Mouse (Mus musculus): ENCODE measurements around the gene Best2. TPM values are rescaled to one million over a fixed set of nuclear protein-coding genes. Genes with fewer than 3 reads are reported as not detected.

The Best2 gene
- polyA plus RNA-seq, 1 experiment from 2014 or later = not detected

DNA sequence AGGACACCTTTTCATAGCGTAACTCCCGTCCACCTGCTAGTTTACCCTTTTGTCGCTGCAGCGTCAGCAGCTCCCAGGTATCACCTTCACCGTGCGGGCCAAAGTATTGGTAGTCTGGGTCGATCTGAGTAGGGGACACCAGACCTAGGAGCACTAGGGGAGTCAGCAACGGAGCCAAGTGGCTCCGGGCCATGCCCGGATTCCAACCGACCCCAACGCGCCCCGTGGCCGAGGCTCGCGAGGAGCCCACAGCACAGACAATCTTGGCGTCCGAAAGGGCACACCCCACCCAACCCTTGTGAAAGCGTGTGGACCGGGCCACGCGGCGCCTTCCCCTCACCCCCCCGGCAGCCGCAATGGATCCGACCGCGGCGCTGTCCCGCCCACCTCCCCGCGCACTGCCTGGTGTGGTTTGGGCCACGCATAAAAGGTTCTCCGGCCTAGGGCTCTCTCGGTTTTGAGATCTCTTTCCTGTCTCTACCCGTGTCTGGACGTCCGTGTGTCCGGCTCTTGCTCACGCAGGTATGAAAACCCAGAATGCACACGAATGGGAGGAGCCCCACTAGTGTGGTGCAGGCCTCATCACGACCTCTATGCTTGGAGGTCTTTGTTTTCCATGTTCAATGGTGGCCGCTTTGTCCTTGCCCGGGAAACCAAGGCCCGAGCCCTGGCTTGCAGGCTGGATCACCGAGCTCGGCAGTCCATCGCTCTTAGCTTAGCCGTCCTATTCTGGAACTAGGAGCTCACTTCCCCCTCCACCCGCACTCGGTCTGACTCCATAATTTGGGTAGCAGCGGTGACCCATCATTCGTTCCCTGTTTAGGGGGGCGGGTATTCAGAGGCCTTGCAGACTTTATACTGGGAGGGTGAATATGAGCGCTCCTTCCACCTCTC, 44.8 kb downstream of the Best2 start, which contains the start of the genes Gm49661, Prdx2 and Rnaseh2a:
Gm49661 (minus strand) TSS at position 193 of the 894 bp plus-strand sequence.
Prdx2 (plus strand) TSS at position 347 of the 894 bp plus-strand sequence.
Rnaseh2a (minus strand) TSS at position 527 of the 894 bp plus-strand sequence.
- H3K27me3 ChIP-seq (ENCODE audit: control insufficient read depth, insufficient read depth, low read length) = no peaks in the 10 kb centered on the region
- no peaks in the 10 kb centered on the region for H3K9me3 ChIP-seq (ENCODE audit: control insufficient read depth, low read length)
- H3K9ac ChIP-seq (ENCODE audit: low read depth, low read length) = peak within 1 kb of the TSS; percentile 97
- WGBS = under 1% methylated on average over 56 of the region's 56 CpGs
- H3K4me2 ChIP-seq (replicated peaks; ENCODE audit: low read depth, low read length) = peak within 1 kb of the TSS; percentile 85
- peak within 1 kb of the TSS; percentile 63 for H3K27ac ChIP-seq (ENCODE audit: low read depth, low read length)
- DNase-seq (ENCODE audit: low spot score) = peak; percentile 88
- ATAC-seq (ENCODE audit: low FRiP score) = peak; percentile 67
- peaks cover 15% of the 10 kb centered on the region for H3K4me1 ChIP-seq (replicated peaks; ENCODE audit: control insufficient read depth, insufficient read depth, low read length)
- H3K36me3 ChIP-seq (ENCODE audit: control insufficient read depth, insufficient read depth, low read length) = 0 out of 2 replicates have a peak, but pooled peaks cover 2% of the 10 kb centered on the region
- H3K4me3 ChIP-seq (ENCODE audit: low read depth, low read length) = peak within 1 kb of the TSS; percentile 89

DNA sequence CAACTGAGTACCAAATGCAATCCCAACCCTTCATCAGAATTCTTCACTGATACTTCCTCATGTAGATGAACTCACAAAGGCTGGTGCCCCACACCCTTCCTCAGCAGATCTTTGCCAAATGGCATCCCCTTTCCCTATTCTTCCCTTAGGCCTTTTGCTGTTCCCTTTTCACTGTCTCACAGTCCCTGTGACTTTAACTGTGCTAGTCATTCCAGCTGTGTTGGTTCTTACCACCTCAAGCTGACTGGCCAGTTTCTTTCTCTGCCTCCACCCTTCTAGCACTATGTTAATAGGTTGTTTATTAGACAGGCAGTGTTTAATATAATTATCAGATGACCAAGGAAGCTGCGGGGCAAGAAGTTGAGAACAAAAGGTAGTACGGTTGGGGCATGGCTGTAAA, 45.7 kb downstream of the Best2 start:
- 0 out of 2 replicates have a peak, but pooled peaks cover 2% of the 10 kb centered on the region for H3K36me3 ChIP-seq (ENCODE audit: control insufficient read depth, insufficient read depth, low read length)
- DNase-seq (ENCODE audit: low spot score) (peak; percentile 14), ATAC-seq (ENCODE audit: low FRiP score) (no peak)
- WGBS = 39% methylated on average over 2 of the region's 2 CpGs
- peaks cover 15% of the 10 kb centered on the region for H3K4me1 ChIP-seq (replicated peaks; ENCODE audit: control insufficient read depth, insufficient read depth, low read length)
- H3K27ac ChIP-seq (ENCODE audit: low read depth, low read length) = peak overlapping the region; percentile 63; the same call in 1 of the 2 replicates
- H3K9ac ChIP-seq (ENCODE audit: low read depth, low read length) = peak overlapping the region; percentile 97
- H3K4me2 ChIP-seq (replicated peaks; ENCODE audit: low read depth, low read length) = peak overlapping the region; percentile 85
- H3K4me3 ChIP-seq (ENCODE audit: low read depth, low read length) = peak overlapping the region; percentile 89
- H3K9me3 ChIP-seq (ENCODE audit: control insufficient read depth, low read length) = no peaks in the 10 kb centered on the region
- H3K27me3 ChIP-seq (ENCODE audit: control insufficient read depth, insufficient read depth, low read length) = no peaks in the 10 kb centered on the region

DNA sequence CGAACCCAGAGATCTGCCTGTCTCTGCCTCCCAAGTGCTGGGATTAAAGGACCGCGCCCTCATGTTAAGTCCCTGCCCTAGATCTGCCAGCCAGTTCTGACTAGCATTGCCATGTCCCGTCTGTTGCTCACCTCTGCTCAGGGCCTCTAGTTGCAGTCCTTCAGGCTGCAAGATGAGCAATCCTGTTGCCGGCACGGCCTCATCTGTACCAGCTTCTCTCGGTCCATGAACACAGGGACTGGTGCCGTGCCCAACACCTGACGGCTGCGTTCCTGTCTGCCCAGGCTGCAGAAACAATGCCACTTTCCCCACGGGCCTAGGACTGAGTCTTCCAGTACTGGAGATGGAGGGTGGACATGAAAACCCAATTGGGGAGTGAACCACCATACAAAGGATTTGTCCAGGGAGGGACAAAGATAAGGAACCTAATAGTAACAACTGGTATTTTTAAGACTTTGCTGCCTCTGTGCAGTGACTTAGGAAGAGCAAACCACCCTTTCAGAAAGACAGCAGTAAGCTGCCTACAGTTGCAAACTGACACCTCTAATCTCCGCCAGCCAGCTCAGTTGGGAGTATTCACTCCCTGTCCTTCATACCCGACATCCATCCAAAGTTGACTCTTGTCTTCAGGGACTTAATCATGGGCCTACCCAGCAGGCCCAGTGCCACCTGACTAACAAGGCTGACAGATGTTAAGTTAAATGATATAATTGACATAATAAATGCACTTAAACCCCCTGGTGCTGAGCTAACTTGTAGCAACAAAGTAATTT, 46.6 kb downstream of the Best2 start:
- Histone ChIP-seq H3K9me3 (ENCODE audit: control insufficient read depth, low read length) (no peaks in the 10 kb centered on the region), H3K4me1 (replicated peaks; ENCODE audit: control insufficient read depth, insufficient read depth, low read length) (peaks cover 15% of the 10 kb centered on the region), H3K27me3 (ENCODE audit: control insufficient read depth, insufficient read depth, low read length) (no peaks in the 10 kb centered on the region), H3K27ac (ENCODE audit: low read depth, low read length) (no peak overlapping the region), H3K4me3 (ENCODE audit: low read depth, low read length) (no peak overlapping the region), H3K4me2 (replicated peaks; ENCODE audit: low read depth, low read length) (no peak overlapping the region), H3K36me3 (ENCODE audit: control insufficient read depth, insufficient read depth, low read length) (0 out of 2 replicates have a peak, but pooled peaks cover 2% of the 10 kb centered on the region), H3K9ac (ENCODE audit: low read depth, low read length) (0 out of 2 replicates have a peak overlapping the region, but pooled peaks have one; percentile 15)
- DNase-seq (ENCODE audit: low spot score) = no peak
- no peak for ATAC-seq (ENCODE audit: low FRiP score)
- WGBS = 91% methylated on average over 13 of the region's 13 CpGs

DNA sequence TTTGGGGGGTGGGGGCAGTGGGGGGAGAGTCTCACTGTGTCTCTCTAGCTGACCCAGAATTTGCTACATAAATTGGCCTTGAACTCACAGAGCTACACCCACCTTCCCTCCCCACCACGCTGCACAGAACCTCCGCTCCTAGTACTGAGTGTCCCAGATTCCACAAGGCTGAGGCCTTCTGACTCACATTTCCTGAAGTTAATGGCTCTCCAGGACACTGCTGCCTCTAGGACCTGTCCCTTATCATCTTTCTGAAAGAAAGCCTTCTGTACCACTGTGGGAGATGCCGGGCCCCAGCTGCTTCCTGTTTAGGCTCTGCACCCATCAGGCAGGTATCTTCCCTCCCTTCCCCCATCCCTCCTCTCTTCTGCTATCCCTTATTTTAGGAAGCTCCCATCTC, 47.7 kb downstream of the Best2 start:
- Histone ChIP-seq H3K4me2 (replicated peaks; ENCODE audit: low read depth, low read length) (no peak overlapping the region; the same call in 1 of the 2 replicates), H3K4me1 (replicated peaks; ENCODE audit: control insufficient read depth, insufficient read depth, low read length) (peaks cover 15% of the 10 kb centered on the region), H3K36me3 (ENCODE audit: control insufficient read depth, insufficient read depth, low read length) (no peaks in the 10 kb centered on the region), H3K9ac (ENCODE audit: low read depth, low read length) (no peak overlapping the region), H3K27ac (ENCODE audit: low read depth, low read length) (no peak overlapping the region), H3K4me3 (ENCODE audit: low read depth, low read length) (no peak overlapping the region), H3K27me3 (ENCODE audit: control insufficient read depth, insufficient read depth, low read length) (no peaks in the 10 kb centered on the region), H3K9me3 (ENCODE audit: control insufficient read depth, low read length) (no peaks in the 10 kb centered on the region)
- WGBS = 68% methylated on average over 3 of the region's 3 CpGs
- no peak for DNase-seq (ENCODE audit: low spot score)
- ATAC-seq (ENCODE audit: low FRiP score) = peak; percentile 3; the same call in 1 of the 2 replicates

DNA sequence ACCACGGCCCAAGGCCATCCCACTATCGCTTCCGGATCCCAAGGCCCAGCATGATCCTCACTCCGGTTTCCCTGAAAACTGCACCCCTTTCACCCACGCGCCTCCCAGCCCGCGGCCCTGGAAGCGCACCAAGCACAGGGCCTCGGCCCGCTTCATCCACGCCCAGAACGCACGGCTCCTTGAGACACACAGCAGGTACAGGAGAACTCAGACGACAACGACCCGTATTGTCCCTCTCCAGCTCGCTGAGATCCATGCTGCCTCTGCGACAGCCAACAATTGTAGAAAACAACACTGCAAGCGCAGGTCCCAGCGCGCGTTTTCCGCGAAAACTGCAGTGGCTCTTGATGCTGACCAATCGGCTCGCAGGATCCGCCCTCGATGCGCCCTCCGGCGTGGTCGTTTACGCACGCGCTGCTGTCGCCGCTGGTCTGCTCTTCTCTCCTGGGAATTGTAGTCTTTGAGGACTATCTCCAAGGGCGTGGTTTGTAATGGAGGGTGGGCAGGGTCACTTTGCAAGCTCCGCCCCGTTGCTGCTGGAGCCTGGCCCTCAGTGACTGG, 48.5 kb downstream of the Best2 start:
- peak; percentile 84 for ATAC-seq (ENCODE audit: low FRiP score)
- Histone ChIP-seq H3K4me3 (ENCODE audit: low read depth, low read length) (peak overlapping the region; percentile 53), H3K27me3 (ENCODE audit: control insufficient read depth, insufficient read depth, low read length) (no peaks in the 10 kb centered on the region), H3K9ac (ENCODE audit: low read depth, low read length) (peak overlapping the region; percentile 64), H3K27ac (ENCODE audit: low read depth, low read length) (no peak overlapping the region), H3K4me2 (replicated peaks; ENCODE audit: low read depth, low read length) (peak overlapping the region; percentile 66), H3K36me3 (ENCODE audit: control insufficient read depth, insufficient read depth, low read length) (no peaks in the 10 kb centered on the region), H3K9me3 (ENCODE audit: control insufficient read depth, low read length) (no peaks in the 10 kb centered on the region), H3K4me1 (replicated peaks; ENCODE audit: control insufficient read depth, insufficient read depth, low read length) (peaks cover 9% of the 10 kb centered on the region)
- WGBS = under 1% methylated on average over 41 of the region's 41 CpGs
- peak; percentile 94 for DNase-seq (ENCODE audit: low spot score)

DNA sequence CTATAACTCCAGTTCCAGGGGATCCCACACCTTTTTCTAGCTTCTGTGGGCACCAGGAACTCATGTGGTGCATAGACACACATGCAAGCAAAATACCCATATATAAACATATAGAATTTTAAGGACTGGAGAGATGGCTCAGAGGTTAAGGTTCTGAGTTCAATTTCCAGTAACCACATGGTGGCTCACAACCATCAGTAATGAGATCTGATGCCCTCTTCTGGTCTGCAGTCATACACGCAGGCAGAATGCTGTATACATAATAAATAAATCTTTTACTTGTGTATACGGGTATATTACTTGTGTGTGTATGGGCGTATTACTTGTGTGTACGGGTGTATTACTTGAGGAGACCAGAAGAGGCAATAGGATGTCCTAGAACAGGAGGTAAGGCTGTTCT, 50.4 kb downstream of the Best2 start:
- H3K36me3 ChIP-seq (ENCODE audit: control insufficient read depth, insufficient read depth, low read length) = no peaks in the 10 kb centered on the region
- H3K27ac ChIP-seq (ENCODE audit: low read depth, low read length) = no peak overlapping the region
- no peak overlapping the region for H3K4me2 ChIP-seq (replicated peaks; ENCODE audit: low read depth, low read length)
- DNase-seq (ENCODE audit: low spot score) (no peak), ATAC-seq (ENCODE audit: low FRiP score) (no peak)
- H3K9ac ChIP-seq (ENCODE audit: low read depth, low read length) = no peak overlapping the region
- 94% methylated on average over 4 of the region's 4 CpGs for WGBS
- peaks cover 7% of the 10 kb centered on the region for H3K4me1 ChIP-seq (replicated peaks; ENCODE audit: control insufficient read depth, insufficient read depth, low read length)
- no peaks in the 10 kb centered on the region for H3K9me3 ChIP-seq (ENCODE audit: control insufficient read depth, low read length)
- no peak overlapping the region for H3K4me3 ChIP-seq (ENCODE audit: low read depth, low read length)
- no peaks in the 10 kb centered on the region for H3K27me3 ChIP-seq (ENCODE audit: control insufficient read depth, insufficient read depth, low read length)

DNA sequence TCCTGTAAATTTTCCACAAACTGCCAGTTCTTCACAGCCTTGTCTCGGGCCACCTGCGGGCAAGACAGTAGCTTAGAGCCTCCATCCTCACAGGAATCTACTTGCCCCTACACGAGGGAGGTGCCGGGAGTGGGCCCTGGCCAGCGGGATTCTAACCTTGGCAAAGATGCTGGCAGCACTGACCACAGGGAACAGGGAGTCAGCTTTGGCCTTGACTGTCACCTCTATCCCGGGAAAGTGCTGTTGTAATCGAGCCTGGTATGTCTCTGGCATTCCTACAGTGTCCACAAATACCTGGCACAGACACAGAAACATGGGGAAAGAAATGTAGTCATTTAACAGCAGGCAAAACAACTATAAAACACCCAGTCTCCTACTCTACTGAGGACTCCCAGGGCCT, 54.5 kb downstream of the Best2 start:
- Histone ChIP-seq H3K9ac (ENCODE audit: low read depth, low read length) (no peak overlapping the region), H3K4me1 (replicated peaks; ENCODE audit: control insufficient read depth, insufficient read depth, low read length) (no peaks in the 10 kb centered on the region), H3K4me2 (replicated peaks; ENCODE audit: low read depth, low read length) (no peak overlapping the region), H3K36me3 (ENCODE audit: control insufficient read depth, insufficient read depth, low read length) (no peaks in the 10 kb centered on the region), H3K4me3 (ENCODE audit: low read depth, low read length) (no peak overlapping the region), H3K9me3 (ENCODE audit: control insufficient read depth, low read length) (no peaks in the 10 kb centered on the region), H3K27ac (ENCODE audit: low read depth, low read length) (no peak overlapping the region), H3K27me3 (ENCODE audit: control insufficient read depth, insufficient read depth, low read length) (no peaks in the 10 kb centered on the region)
- ATAC-seq (ENCODE audit: low FRiP score) = no peak
- DNase-seq (ENCODE audit: low spot score) = no peak
- 89% methylated on average over 7 of the region's 7 CpGs for WGBS

Data from hindbrain, embryonic 11.5 days (tissue).